Mouse (Mus musculus): ENCODE measurements around the gene Litaf. TPM values are rescaled to one million over a fixed set of nuclear protein-coding genes. Genes with fewer than 3 reads are reported as not detected.
A peak's percentile ranks its signal among the peaks of the same experiment; 100 is the strongest.
"Not testable (repeated sequence)": the region's sequence is repeated elsewhere in the genome, so short reads cannot be mapped to it uniquely, and the experiment has no call there.

Litaf gene
- polyA plus RNA-seq, 1 experiment from 2014 or later = 102 TPM

DNA sequence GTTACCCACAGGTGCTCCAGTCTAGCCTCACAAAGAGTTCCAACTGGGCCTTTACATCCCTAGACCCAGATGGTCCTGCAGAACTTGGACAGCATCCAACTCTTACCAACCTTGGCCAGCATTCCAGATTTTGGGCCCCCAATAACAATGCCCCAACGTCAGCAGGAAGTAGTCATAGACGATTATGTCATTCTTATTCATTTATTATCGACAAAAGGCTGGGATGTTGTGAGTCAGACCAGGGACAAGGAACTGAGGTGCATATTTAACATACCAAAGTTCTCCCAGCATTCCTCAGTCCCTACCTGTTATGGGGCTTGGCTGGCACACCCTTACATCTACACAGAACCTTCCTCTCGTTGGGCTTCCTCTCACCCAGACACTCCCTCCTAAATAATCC is 49.6 kb downstream of the Litaf start:
- H3K9me3 ChIP-seq = no peaks in the 10 kb centered on the region
- no peak overlapping the region for H3K27ac ChIP-seq
- H3K27me3 ChIP-seq = no peaks in the 10 kb centered on the region
- H3K4me3 ChIP-seq = no peak overlapping the region
- peaks cover 18% of the 10 kb centered on the region for H3K4me1 ChIP-seq
- no peaks in the 10 kb centered on the region for H3K36me3 ChIP-seq
- ATAC-seq (ENCODE audit: insufficient number of reproducible peaks, insufficient read depth, low FRiP score, low TSS enrichment) = no peak
- no peak overlapping the region for H3K4me2 ChIP-seq (replicated peaks)
- WGBS = 78% methylated on average over 4 of the region's 4 CpGs
- no peak overlapping the region for H3K9ac ChIP-seq

DNA sequence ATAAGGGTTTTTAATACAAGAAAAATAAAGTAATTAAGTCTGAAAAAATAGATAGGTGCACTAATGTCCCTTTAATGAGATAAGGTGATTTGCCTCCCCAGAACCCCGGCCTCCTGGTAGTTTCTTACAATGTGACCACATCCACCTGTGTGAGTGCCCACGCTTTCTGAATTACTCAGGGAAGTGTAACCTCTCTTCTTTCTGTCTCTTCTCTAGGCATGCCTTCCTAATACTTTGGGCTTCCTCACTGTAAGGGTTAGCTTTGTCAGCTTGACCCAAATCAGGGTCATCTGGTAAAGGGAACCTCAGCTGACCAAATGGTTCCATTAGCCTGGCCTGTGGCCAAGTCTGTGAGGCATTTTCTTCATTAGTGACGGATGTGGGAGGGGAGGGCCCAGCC is 51.5 kb downstream of the Litaf start:
- Histone ChIP-seq H3K4me3 (no peak overlapping the region), H3K27me3 (no peaks in the 10 kb centered on the region), H3K9me3 (no peaks in the 10 kb centered on the region), H3K9ac (no peak overlapping the region), H3K4me1 (peaks cover 21% of the 10 kb centered on the region), H3K27ac (no peak overlapping the region), H3K4me2 (replicated peaks) (no peak overlapping the region), H3K36me3 (no peaks in the 10 kb centered on the region)
- ATAC-seq (ENCODE audit: insufficient number of reproducible peaks, insufficient read depth, low FRiP score, low TSS enrichment) = no peak
- 74% methylated on average over 3 of the region's 3 CpGs for WGBS

DNA sequence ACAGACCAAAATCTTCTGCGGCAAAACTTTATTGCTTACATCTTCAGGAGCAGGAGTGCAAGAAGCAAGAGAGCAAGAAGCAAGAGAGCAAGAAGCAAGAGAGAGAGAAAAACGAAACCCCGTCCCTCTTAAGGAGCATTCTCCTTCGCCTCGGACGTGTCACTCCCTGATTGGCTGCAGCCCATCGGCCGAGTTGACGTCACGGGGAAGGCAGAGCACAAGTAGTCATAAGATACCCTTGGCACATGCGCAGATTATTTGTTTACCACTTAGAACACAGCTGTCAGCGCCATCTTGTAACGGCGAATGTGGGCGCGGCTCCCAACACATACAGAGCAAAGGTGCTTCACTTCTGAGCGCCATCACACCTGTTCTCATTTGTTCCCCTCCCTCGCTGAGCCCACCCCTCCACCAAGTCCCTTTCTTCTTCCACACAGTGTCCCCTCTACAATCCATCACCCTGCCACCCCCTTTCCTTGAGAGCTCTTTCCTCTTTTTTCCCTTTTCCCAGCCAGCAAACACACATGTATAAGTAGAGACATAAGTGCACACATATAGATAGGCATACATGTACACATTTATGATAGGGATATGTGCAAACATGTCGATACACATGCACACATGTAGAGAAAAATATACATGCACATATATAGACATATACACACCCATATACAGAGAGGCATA is 52.4 kb downstream of the Litaf start:
- not testable (repeated sequence) for H3K4me2 ChIP-seq (replicated peaks); H3K36me3 ChIP-seq; H3K4me3 ChIP-seq; ATAC-seq (ENCODE audit: insufficient number of reproducible peaks, insufficient read depth, low FRiP score, low TSS enrichment); H3K27ac ChIP-seq; H3K9ac ChIP-seq; H3K27me3 ChIP-seq; H3K9me3 ChIP-seq
- WGBS = 86% methylated on average over 12 of the region's 19 CpGs
- H3K4me1 ChIP-seq = peaks cover 27% of the 10 kb centered on the region

DNA sequence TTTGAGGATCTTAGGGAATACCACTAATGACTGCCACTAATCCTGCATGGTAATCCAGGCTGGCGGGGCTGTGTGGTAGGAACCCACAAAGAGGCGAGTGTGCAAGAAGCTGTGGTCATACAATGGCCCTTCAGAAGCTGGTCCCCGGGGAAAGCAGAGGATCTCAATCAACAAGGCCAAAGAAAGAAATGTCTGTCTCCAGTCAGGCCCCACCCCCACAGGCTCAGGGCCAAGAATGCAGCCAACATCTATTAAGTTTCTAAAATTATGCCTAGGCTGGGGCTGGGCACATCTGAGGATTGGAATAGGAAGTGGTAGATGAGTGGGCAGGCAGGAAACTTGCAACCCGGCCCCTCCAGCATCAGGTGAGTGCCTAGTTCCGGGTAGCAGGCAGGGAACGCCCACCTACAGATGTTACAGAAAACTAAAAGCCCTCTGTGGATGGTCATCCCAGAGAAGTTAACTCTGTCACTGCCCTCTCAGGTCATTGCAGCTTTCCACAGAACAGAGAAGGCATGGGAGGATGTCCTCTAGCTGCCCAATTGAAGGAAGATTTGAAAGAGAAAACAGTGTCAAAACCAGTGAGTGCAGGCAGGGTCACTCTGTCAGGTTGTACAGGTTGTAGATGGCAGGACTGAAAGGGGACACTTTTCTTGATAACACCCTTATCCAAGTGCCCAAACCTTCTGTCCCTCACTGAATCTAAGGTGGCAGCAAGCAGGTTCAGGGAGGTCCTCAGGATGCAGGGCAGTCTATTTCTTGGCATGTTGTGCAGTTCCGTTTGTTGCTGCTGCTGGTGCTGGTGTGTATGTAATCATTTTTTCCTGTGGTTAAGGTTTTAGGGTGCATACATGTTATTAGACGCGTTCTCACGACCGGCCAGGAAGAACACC is 53.1 kb downstream of the Litaf start:
- Histone ChIP-seq H3K4me3 (no peak overlapping the region), H3K27ac (peak overlapping the region; percentile 66), H3K4me1 (peaks cover 31% of the 10 kb centered on the region), H3K27me3 (no peaks in the 10 kb centered on the region), H3K9me3 (no peaks in the 10 kb centered on the region), H3K9ac (0 out of 2 replicates have a peak overlapping the region, but pooled peaks have one; percentile 7), H3K4me2 (replicated peaks) (0 out of 2 replicates have a peak overlapping the region, but pooled peaks have one; percentile 5), H3K36me3 (no peaks in the 10 kb centered on the region)
- 47% methylated on average over 11 of the region's 11 CpGs for WGBS
- ATAC-seq (ENCODE audit: insufficient number of reproducible peaks, insufficient read depth, low FRiP score, low TSS enrichment) = no peak

DNA sequence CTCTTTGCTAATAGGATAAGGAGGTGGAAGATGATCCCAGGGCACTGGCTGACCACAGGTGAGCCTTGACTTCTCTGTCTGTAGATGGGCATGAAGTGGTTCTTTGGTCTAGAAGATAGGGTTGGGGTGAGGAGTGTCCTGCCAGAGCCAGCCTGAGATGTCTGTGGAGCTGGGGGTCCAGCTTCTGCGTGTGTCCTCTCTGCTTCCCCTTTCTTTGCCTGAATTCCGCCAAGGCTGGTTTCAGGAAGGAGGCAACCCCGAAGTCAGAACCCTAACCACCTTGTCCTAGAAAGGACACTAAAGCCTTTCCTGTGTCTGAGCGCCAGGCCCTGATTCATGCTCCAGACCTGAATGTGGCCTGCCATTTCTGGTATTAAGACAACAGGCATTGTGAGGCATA is 54.0 kb downstream of the Litaf start:
- peaks cover 31% of the 10 kb centered on the region for H3K4me1 ChIP-seq
- peak overlapping the region; percentile 66 for H3K27ac ChIP-seq
- H3K27me3 ChIP-seq = no peaks in the 10 kb centered on the region
- no peak for ATAC-seq (ENCODE audit: insufficient number of reproducible peaks, insufficient read depth, low FRiP score, low TSS enrichment)
- no peaks in the 10 kb centered on the region for H3K9me3 ChIP-seq
- H3K9ac ChIP-seq = no peak overlapping the region
- H3K4me2 ChIP-seq (replicated peaks) = no peak overlapping the region
- WGBS = 86% methylated on average over 4 of the region's 4 CpGs
- no peaks in the 10 kb centered on the region for H3K36me3 ChIP-seq
- H3K4me3 ChIP-seq = no peak overlapping the region

DNA sequence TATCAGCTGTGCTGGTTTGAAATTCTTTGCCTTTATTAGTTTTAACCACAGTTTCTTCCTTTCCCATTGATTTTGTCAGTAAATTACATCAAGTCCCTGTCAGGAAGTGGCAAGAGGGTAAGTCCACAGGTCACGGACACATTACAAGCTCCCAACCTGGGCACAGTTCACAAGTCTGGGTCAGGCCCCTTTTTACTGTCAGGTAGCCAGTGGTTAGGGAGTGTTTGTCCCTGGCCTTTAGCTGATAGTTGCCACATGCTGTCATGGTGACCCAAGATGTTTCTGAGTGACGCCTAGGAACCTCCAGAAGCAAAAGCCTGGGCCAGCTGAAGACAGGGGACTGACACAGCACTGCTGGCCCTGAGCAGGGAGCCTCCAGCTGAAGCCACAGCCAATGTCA is 54.8 kb downstream of the Litaf start:
- no peak overlapping the region for H3K27ac ChIP-seq
- no peaks in the 10 kb centered on the region for H3K9me3 ChIP-seq
- no peak overlapping the region for H3K4me3 ChIP-seq
- 65% methylated on average over 2 of the region's 2 CpGs for WGBS
- H3K4me1 ChIP-seq = peaks cover 31% of the 10 kb centered on the region
- no peak for ATAC-seq (ENCODE audit: insufficient number of reproducible peaks, insufficient read depth, low FRiP score, low TSS enrichment)
- H3K27me3 ChIP-seq = no peaks in the 10 kb centered on the region
- no peak overlapping the region for H3K9ac ChIP-seq
- H3K36me3 ChIP-seq = no peaks in the 10 kb centered on the region
- no peak overlapping the region for H3K4me2 ChIP-seq (replicated peaks)

DNA sequence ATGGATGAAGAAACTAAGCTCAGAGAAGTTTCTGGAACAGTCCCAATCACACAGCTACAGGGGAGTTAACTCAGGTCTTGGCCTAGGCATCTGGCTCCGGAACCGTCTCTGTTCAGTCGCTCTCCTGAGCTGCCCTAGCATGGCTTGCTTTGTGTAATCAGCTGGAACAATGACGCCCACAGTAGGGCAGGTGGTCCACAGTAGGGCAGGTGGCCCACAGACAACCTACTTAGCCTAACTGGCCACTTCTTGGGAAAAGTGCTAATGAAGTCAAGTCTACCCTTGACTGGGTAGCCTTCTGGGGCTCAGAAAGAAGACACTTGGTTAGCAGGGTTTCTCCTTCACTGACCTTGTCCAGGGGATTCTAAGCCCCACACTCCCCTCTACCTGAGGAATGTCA is 55.7 kb downstream of the Litaf start:
- Histone ChIP-seq H3K27ac (no peak overlapping the region), H3K9ac (no peak overlapping the region), H3K9me3 (no peaks in the 10 kb centered on the region), H3K4me3 (no peak overlapping the region), H3K27me3 (no peaks in the 10 kb centered on the region), H3K4me2 (replicated peaks) (no peak overlapping the region), H3K4me1 (peaks cover 31% of the 10 kb centered on the region), H3K36me3 (no peaks in the 10 kb centered on the region)
- WGBS = 94% methylated on average over 4 of the region's 4 CpGs
- ATAC-seq (ENCODE audit: insufficient number of reproducible peaks, insufficient read depth, low FRiP score, low TSS enrichment) = no peak

DNA sequence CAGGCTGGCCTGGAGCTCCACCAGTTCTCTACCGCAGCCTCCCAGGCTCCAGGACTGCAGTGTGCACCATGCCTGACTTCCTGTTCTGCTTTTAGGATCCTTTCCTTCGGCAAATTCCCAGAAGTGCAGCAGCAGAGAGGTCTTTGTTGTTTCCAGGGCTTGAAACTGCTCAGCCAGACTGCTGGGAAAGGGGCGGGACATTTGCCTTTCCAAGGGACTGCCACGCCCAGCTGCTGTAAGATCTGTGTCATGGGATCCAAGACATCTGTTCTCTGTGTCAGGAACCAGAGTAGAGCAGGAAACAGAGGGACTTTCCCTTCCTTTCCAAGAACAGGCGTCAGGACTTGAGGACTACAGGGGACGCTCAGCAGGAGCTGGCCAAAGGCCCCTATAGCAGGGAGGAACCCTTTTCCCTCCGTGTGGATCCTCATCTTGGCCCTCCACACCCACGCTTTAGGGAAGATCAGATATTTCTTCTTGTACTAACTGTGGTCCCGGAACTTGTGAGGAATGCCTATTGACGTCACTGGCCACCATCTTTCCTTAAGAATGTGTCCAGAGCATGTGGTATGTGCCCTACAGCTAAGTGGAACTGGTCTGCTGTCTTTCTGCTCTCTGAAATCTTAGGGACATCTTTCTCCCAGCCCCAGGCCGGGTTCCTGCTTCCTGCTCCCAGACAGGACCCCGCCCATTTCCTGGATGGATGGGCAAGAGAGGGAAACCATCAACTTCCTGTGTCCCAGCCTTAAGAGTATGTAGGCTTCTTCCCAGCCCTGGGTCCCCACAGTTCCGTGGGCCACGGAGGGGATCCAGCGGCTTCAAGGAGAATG is 57.6 kb downstream of the Litaf start:
- peak; percentile 80 for ATAC-seq (ENCODE audit: insufficient number of reproducible peaks, insufficient read depth, low FRiP score, low TSS enrichment)
- H3K4me3 ChIP-seq = no peak overlapping the region
- H3K9ac ChIP-seq = peak overlapping the region; percentile 22; the same call in 1 of the 2 replicates
- no peaks in the 10 kb centered on the region for H3K27me3 ChIP-seq
- H3K4me1 ChIP-seq = peaks cover 31% of the 10 kb centered on the region
- no peaks in the 10 kb centered on the region for H3K9me3 ChIP-seq
- H3K27ac ChIP-seq = peak overlapping the region; percentile 90
- 23% methylated on average over 15 of the region's 15 CpGs for WGBS
- peak overlapping the region; percentile 34 for H3K4me2 ChIP-seq (replicated peaks)
- no peaks in the 10 kb centered on the region for H3K36me3 ChIP-seq

DNA sequence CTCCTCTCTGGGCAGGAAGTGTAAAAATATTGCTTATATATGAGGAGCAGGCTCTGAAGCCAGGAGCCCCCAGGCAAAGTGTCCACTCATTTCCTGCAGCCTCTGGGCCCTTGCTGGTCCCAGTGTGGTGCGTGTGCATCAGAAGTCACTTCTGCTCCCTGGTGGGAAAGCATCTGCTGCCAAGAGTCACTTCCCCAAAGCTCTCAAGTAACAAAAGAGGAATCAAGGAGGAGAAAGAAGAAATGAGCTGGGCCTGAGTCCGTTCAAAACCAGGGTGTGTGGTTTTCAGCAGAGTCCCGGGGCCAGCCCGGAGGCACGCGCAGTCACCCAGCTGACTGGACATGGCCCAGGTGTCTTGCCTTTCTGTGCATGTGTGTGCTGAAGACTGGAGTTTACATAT is 59.9 kb downstream of the Litaf start:
- Histone ChIP-seq H3K4me1 (peaks cover 20% of the 10 kb centered on the region), H3K27me3 (no peaks in the 10 kb centered on the region), H3K36me3 (no peaks in the 10 kb centered on the region), H3K9ac (no peak overlapping the region), H3K4me3 (no peak overlapping the region), H3K27ac (no peak overlapping the region), H3K9me3 (no peaks in the 10 kb centered on the region), H3K4me2 (replicated peaks) (no peak overlapping the region)
- 75% methylated on average over 6 of the region's 6 CpGs for WGBS
- no peak for ATAC-seq (ENCODE audit: insufficient number of reproducible peaks, insufficient read depth, low FRiP score, low TSS enrichment)

DNA sequence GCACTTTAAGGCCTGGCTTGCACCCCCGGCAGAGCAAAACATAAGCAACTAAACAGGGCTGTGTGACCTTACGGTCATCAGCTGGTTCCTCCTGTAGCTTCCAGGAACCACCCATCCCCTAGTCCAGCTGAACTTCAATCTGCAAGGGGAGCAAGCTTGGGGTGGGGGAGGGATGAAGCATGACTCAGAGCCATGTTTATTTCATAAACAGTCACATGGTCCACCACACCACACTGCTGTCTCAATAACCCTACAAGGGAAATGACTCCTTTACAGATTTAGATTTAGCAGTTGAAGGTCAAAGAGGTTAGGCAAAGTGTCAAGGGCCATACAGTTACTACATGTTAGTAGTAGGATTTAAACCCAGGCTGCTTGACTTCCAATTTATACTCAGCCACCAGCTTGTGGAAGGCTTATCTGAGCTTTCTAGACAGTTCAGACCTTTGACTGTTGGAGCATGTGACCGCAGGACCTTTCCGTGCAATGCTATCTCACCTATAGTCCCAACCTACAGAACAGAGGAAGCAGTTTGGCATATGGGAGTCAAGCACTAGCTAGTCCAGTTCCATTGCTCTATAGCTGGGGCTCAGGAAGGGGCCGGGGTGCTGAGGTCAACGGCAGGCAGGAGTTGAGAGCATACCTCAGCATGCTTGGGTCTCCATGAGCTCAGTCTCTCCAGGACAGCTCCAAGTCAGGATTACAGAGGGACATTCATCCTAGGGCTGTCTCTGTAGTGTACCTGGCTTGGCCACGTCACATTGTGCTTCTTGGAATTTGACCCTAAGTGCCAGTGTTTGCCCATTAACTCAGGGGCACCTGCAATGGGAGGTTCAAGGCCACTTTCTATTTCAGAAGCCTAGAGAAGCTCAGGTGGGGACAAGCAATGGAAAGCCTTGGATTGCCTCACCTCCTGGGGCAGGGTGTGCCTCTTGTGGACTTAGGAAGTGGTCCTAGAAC is 64.0 kb downstream of the Litaf start:
- Histone ChIP-seq H3K27ac (no peak overlapping the region), H3K4me2 (replicated peaks) (no peak overlapping the region), H3K4me1 (no peaks in the 10 kb centered on the region), H3K9me3 (no peaks in the 10 kb centered on the region), H3K9ac (no peak overlapping the region), H3K36me3 (no peaks in the 10 kb centered on the region), H3K4me3 (no peak overlapping the region), H3K27me3 (no peaks in the 10 kb centered on the region)
- ATAC-seq (ENCODE audit: insufficient number of reproducible peaks, insufficient read depth, low FRiP score, low TSS enrichment) = no peak
- 85% methylated on average over 7 of the region's 7 CpGs for WGBS

DNA sequence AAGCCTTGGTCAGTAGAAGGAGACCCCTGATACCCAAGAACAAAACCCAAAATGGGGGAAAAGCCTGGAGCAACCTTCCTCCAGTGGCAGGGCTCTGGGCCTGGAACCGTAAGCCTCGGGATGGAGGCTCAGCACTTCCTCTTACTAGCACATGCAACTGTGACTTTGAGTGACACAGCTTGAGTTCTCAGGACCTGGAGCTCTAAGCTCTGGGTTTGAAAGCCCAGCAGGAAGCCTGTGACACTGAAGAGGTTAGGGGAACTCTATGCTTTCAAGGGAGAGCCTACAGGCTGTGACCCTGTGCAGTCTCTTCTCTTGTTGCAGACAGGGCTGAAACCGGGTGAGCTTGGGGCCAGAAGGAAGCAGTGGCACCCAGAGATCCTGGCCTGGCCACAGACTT is 66.1 kb downstream of the Litaf start:
- no peak overlapping the region for H3K4me2 ChIP-seq (replicated peaks)
- H3K9ac ChIP-seq = no peak overlapping the region
- no peak for ATAC-seq (ENCODE audit: insufficient number of reproducible peaks, insufficient read depth, low FRiP score, low TSS enrichment)
- no peaks in the 10 kb centered on the region for H3K36me3 ChIP-seq
- H3K9me3 ChIP-seq = no peaks in the 10 kb centered on the region
- no peak overlapping the region for H3K27ac ChIP-seq
- no peaks in the 10 kb centered on the region for H3K4me1 ChIP-seq
- H3K4me3 ChIP-seq = no peak overlapping the region
- WGBS = 62% methylated on average over 3 of the region's 3 CpGs
- H3K27me3 ChIP-seq = no peaks in the 10 kb centered on the region
